Mouse (Mus musculus) mesoderm, embryonic 11.5 days (tissue): ENCODE data around the gene Ttll4.

Experiments used
- DNase-seq: peaks from one replicate; pipeline ENCODE4 v3.0.0-alpha.2; 2012; ENCODE audit warnings: low read depth, low spot score

Gene Ttll4

DNA sequence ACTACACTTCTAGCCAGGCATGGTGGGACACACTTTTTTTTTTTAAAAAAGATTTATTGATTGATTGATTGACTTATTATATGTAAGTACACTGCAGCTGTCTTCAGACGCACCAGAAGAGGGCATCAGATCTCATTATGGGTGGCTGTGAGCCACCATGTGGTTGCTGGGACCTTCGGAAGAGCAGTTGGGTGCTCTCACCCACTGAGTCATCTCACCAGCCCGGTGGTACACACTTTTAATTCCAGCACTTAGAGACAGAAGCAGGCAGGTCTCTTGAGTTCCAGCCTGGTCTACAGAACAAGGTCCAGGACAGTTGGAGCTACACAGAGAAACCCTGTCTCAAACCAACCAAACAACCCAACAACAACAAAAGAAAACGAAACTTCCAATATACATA lies 50.5 kb downstream of the Ttll4 start:
- DNase-seq: no peak

DNA sequence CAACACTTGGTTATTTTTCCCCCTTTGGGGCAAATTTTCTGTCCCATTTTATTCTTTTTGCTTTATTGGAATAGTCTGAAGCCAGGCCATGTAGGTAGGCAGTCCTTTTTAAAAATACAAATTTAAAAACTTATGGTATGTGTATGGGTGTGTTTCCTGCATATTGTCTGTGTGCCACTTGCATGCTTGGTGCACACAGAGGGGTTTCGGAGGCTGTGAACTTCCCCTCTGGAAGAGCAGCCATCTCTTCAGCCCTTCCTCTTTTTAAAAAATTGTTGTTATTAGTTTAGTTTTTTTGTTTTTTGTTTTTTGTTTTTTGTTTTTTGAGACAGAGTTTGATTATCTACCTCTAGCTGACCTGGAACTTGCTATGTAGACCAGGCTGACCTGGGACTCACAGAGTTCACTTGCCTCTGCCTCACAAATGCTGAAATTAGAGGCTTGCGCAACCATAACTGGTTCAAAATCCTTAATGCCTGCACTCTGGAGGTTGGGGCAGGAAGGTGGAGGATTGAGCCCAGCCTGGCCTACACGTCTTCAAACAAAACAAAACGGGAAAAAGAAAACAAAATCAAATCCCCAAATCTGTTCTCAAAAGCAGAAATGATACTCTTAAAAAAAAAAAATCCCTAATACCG lies 51.0 kb downstream of the Ttll4 start:
- no peak for DNase-seq

DNA sequence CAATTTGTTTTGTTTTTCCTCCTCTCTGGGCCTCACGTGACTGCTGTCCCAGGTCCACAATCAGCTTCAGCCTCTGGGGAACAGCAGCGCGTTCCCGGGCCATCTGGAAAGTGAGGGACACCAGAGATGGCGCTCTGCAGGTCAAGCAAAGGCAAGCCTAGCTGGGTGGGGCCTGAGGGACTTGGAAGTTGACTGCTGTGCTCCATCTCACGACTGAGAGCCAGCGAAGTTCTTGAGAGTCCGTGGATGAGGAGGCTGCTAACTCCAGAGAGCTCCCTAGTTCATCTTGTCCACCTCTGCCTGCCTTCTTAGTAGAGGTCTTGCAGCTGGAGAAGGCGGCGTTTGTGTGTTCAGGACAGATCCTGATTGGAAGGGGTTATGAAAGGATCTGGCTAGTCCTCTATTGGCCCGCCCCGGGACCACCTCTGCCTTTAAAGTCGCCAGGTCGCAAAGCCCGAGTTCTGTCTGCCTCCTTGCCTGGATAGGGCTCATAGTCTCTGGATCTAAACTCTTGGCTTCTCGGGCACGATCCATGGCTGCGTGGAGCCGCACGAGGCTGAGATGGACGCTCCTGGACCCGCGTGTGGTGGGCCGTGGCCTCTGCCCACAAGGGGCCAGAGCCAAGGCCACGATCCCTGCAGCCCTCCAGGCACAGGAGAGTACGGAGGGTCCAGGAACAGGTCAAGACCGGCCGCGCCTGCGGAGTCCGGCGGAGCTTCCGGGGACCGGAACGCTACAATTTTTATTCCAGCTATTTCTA lies 51.7 kb downstream of the Ttll4 start, which contains the start of gene Cyp27a1:
TSS of gene Cyp27a1 (plus strand) at position 476 of the 760 bp plus-strand sequence.
- peak; percentile 68 for DNase-seq

DNA sequence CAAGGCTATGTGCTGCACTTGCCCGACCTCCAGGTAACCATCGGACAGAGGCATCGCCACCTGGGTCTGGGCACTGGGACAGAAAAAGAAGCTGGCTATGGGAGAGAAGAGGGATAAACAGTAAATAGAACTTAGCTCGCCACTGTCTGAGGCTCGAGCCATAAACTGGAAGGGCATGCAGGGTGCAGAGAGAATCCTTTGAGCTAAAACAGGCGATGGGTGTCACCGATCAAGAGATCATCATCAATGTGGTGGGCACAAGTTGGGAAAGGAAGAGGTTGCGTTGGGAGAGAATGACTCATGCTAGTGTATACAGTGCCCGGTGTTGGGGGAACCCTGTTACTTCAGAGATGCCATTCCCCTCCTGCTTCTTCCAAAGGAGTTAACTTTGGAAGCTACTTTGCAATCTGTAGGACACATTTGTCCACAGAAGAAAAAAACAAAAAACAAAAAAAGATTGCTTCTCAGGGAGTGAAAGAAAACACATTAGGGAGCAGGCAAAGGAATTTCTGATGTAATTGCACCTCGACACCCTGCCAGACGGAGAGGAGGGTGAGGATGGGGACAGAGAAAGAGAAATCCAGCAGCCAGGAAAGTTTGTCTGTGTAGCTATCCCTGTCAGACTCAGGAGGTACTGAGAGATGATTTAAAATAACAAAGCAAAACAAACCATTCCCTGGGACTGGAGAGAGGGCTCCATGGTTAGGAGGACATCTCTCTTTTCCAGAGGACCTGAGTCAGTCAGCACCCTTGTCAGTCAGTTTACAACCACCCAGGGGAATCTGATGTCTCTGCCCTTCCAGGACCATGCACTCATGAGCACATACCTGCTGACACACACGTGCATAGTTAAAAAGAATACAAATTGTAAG lies 52.5 kb downstream of the Ttll4 start:
- no peak for DNase-seq

DNA sequence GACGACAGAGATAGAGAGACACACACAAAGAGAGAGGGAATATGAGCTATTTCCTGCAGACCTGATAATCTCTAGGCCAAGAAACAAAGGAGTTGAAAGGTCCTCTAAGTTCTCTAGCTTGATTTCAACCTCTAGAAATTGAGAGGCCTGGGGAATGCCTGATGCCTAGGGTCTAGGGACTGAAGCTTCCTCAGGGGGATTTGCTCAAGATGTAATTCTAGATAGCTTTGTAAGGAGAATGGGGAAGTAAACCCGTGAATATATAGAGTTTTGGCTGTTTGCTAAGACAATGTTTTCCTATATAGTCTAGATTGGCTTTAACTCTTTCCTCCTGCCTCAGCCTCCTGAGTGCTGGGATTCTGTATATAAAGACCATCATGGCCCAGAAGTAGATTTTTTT lies 53.4 kb downstream of the Ttll4 start:
- DNase-seq: no peak

DNA sequence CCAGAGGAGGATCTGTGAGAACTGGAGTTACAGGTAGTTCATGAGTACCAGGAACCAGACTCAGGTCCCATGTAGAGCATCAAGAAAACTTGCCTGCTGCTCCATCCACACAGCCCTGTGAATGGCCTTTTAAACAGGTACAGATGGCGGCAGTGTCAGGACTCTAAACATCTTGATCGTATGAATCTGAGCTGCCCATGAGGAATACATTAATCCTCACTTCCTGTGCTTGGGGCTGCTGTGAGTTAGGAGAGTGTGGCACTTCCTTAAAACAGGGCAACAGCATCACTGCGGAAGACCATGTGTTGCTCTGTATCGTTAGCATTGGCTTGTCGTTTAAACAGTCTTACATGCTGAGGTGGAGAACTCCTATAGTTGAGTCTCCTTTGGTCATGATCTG lies 53.9 kb downstream of the Ttll4 start:
- DNase-seq: peak; percentile 61

DNA sequence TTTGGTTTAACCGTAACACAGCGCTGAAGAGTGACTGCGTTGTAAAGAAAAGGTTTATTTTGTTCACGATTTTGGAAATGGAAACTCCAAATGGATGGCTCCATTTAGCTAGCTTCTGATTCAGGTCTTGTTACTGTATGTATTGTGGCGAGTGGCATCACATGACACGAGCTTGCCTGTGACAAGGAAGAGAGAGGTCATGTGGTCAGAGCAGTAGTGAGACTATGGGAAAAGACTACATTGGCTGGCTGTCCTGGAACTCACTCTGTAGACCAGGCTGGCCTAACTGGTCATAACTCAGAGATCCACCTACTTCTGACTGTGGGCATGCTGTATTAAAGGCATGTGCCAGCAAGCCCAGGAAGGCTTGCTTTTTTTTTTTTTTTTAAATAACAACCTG lies 54.3 kb downstream of the Ttll4 start:
- DNase-seq: no peak

DNA sequence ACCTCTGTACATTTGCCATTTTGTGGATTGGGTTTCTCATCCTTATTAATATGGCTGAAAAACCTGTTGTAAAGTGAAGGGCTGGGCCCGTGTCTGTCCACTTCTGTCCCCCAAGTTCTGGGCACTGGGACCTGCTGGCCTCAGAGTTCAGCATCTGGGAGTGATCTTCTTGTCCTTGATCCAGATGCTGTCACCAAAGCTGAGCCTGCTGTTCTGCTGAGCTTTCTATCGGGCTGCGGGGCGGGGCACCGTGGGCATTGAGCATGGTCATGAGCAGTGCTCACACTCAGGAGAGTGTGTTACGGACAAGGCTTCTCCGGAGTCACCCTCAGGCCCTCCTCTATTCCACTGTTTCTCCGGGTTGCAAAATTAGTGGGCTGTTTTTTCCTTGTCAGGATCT lies 56.6 kb downstream of the Ttll4 start:
- DNase-seq: no peak

DNA sequence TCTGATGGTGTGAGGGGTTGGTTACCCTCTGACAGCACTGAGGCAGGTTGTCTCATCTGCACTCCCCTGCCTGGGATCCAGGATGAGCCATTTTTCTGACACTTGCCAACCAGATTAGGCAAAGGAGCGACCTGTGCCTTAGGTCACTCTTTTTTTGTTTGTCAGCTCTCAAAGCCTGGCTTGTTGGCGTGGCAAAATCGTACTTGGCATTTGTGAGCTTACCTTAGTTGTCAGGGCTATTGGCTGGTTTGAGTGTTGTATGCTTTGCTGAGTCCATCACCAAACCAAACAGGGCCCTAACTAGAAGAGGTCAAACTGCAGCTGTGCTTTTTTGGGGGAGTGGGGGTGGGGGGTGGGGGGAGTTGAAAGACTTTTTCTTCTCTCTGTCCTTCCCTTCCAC lies 57.7 kb downstream of the Ttll4 start:
- DNase-seq: no peak

DNA sequence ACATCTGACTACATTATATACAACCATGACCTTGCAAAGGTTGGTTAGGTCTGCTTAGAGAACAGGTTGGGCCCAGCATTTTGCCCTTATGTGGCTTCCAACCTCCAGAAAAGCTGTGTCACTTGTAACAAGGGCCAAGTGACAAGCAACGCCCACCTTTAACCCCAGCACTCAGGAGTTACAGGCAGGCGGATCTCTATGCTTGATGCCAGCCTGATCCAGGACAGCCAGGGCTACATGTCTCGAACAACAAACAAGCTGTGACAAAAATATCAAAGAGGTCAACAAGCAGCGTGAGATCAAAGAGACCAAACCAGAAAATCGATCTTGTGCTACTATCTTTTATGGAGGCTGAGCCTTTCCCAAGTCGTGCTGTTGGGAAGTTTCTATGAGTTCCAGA lies 60.1 kb downstream of the Ttll4 start:
- no peak for DNase-seq

DNA sequence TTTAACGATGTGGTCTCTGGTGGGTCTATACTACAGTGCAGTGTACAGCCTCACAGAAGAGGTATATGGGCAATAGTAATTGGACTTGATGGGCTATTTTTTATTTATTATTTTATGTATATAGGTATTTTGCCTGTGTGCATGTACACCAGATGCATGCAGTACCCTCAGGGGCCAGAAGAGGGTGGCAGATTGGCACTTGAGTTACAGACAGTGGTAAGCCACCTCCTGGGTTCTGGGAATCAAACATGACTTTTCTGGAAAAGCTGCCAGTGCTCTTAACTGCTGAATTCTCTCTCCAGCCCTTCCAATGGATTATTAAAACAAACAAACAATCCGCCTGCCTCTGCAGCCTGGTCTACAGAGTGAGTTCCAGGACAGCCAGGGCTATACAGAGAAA lies 62.2 kb downstream of the Ttll4 start:
- DNase-seq: peak; percentile 23

DNA sequence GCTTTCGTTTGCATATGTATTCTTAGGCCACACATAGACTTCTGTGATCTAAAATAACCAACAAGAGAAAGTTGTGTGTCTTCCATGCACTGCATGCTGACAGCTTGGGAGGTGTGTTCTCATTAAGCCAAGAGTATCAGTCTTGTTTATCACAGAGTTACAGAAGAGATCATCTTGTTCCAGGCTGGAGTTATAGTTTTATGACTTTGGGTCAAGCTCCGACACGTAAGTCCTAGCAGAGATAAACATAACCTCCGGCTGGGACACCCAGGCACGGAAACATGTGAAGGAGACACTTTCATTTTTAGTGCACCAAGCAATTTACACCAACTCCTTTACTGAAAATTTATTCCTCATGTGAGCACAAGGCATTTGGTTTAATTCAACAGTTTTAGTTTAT lies 64.6 kb downstream of the Ttll4 start:
- DNase-seq: no peak

DNA sequence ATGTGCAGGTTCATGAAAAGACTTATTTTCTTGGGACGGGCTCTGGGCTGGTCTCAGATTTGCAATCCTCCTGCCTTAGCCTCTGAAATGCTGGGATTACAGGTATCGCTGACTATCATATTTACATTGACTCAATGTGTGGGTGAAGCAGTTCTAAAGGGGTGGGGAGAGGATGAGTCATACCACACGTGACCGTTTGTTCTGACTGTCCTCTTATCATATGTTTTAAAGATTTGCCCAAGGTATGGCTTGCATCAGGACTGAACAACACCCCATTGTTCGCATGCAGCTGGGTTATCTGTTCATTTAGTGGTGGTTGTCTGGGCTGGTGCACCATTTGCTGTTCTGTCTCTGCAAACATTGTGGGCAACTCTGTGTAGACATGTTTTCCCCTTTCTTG lies 65.1 kb downstream of the Ttll4 start:
- DNase-seq: no peak

DNA sequence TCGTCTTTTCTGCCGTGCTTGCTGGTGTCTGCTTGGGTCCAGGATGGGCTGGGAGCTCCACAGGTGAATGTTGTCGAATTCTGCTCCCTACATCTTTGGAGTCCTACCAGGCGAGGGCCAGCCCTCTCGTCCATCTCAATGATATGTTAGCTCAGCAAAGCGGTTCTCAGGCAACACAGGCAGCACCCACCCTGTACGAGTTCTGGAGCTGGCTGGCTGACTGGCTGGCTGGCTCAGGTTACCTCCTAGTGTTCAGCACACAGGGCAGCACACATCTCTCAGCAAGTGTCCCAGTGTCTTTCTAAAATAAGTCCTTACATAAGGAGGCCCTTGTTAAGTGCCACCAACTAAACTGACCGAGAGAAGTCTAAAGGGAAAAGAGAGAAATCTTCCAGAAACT lies 66.9 kb downstream of the Ttll4 start:
- DNase-seq: no peak

DNA sequence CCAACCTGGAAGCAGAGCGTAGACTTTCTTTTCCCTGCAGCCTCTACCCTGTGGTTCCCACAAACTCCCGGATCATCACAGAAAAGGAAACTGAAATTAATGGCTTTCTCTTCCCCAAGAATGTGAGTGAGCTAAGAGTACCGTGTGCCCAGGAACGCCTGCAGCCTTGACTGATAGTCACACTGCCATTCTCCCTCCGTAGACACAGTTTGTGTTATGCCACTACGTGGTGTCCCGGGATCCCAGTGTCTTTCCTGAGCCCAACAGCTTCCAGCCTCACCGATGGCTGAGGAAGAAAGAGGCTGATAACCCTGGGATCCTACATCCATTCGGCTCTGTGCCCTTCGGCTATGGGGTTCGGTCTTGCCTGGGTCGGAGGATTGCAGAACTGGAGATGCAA lies 75.4 kb downstream of the Ttll4 start:
- no peak for DNase-seq

DNA sequence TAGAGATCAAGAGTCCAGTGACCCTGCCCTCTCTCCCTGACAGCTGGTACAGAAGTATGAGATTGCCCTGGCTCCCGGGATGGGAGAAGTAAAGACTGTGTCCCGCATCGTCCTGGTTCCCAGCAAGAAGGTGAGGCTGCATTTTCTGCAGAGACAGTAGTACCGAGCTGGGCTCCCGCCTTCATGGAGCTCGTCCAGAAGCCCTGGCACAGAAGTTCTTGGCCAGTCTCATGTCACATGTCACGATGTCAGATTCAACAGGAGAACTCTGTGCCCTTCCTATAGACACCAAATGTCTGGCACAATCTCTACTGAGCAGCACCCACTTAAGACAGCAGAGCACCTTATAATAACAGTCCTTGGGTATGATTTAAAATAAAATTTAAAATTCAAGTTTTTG lies 76.0 kb downstream of the Ttll4 start:
- DNase-seq: no peak

DNA sequence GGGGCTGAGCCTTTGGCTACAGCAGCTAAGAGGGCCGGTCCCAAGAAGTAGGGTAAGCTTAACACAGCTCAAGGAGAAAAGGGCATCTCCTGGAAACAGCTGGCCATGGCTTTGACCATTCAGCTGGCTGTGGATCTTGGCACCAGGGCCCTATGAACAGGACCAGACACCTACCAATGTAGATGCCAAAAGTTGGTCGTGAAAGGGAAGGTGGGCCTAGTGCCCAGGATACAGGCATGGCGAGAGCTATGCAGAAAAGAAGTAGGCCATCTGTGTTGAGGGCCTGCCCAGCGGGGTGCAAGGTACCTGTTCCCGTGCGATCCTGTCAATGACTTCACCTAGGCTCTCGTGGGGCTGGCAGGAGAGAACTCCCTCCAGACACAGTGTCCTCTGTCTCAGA lies 79.3 kb downstream of the Ttll4 start:
- DNase-seq: no peak

DNA sequence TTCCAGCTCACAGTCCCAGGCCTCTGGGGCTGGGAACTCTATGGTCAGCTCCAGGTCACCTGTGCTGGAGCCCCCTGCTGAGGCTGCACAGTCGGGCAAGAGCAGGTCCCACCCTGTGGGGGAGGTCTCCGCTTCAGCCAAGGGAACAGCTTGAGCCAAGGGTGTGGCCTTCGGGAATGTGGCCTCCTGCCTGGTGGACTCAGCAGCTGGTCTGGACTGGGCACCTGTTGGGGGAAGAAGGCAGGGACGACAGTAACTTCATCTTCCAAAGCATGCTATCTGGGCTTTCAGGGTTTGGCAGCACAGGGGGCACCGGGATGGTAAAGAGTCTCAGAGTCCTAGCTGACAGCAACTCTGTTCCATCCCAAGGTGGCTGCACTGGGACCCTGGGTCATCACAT lies 85.8 kb downstream of the Ttll4 start:
- no peak for DNase-seq

DNA sequence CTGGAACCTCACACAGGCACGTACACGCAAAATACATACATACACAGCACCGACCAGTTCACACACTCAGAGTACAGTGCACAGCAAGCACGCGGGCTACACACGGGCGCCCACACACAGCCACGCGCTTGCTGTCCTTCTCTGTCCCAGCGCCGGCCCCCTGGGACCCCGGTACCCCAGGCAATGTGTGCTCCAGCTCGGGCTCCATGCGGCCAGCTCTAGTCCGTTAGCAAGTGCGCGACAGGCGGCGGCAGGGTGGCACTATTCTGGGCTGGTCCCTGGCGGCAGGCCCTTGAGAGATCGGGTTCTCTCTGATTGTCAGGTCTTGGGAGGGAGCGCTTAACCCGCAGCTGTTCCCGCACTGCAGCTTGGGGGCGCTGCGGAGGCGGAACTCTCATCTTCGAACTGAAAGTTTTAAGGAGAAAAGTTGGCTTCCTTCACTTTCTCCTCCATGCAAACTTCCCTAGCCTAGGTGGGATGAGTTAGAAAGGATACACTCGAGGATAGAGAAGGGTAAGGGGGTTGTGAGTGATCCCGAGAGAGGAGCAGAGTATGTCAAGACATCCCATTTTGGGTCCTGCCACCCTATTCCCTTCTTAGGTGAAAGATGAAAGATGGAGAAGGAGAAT lies 87.2 kb downstream of the Ttll4 start, which contains the start of gene Prkag3:
TSS of gene Prkag3 (minus strand) at position 579 of the 629 bp plus-strand sequence.
- DNase-seq: peak; percentile 61

DNA sequence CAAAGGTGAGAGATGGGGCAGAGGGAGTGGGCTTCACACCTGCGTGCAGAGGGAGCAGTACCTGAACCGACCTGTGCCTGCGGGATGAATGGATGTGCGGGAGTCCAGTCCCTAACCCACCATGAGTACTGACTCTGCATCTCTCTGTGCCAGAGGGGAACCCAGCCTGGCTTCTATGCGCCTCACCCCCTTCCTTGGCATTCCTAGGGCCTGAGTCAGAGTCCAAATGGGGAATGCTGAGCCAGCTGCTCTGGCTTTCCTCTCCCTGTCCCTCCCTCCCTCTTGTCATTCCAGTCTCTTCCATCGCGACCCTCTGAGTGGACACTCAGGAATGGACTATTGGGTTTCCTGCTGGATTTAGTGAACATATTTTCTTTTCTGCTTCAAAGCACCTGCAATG lies 87.8 kb downstream of the Ttll4 start:
- DNase-seq: peak; percentile 38

DNA sequence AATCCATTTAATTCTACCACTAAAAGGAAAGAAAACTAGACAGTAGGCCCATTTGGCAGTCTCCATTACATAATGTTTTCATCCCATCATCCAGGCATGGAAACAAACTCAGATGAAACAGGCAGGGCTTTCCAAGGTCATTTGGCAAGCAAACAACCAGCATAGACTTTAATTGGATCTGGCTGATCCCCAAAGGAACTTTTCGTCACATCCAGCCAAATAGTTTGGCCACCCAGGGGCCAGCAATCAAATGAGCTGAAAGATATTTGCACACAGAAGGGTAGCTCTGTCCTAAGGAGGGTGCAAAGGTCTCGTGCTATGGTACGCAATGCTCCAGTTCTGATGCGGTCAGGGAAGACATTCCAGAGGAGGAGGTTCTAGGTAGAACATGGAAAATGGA lies 89.1 kb downstream of the Ttll4 start:
- DNase-seq: no peak

DNA sequence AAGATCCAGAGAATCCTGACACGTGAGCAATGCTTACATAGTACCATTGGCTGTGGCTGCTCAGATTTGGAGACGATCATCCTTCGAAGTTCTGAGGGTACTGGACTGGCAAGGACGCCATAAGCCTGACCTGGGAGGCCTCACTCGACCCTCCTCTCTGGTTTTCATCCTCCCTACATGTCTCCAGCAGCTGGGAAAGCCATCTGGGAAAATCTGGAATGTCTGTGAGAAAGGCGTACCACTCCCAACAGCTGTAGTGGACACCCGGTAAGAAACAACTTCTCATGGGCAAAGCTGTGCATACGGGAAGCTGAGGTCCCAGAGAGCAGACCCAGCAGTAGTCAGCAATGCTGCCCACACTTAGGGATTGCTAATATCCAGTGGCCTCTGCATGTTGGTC lies 90.6 kb downstream of the Ttll4 start:
- no peak for DNase-seq
